20 mouse cellular contexts compared by ENCODE assay signal in the genomic region with DNA sequence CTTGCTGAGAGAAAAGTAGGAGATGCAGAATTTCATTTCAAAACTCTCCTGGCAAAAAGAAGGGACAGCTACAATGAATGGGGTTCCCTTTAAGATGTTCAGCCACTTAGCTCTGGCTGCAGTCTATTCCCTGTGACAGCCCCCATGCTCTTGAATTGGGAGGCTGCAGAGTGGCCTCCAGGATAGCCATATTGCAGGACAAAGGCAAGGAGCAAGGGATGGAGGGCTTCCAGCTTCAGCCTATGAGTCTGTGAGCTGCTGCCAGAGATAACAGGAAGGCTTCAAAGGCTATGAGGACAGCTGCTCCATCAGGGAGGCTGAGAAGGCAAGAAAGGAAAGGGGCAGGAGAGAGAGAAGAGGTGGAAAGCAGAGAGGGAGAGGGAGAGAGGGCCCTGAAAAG.
DNase-seq lines count a peak whose midpoint lies in the region; ATAC-seq lines count a peak whose summit lies in the region.
"Had no signal": no experiment of that assay in that cellular context is flagged by ENCODE, and none has a peak within 500 bp of the region (broad histone marks: within the 10 kb centered on the region; RNA-seq: fewer than 3 reads in every experiment).

No protein-coding gene starts in this region.

- H3K4me3 ChIP-seq in midbrain, embryonic 10.5 days, result no peak overlapping the region
- no peak overlapping the region for H3K4me3 ChIP-seq in midbrain, embryonic 15.5 days
- H3K4me3 ChIP-seq in forebrain, embryonic 11.5 days (ENCODE audit: low read depth, low read length), result no peak overlapping the region
- no peak overlapping the region for H3K4me3 ChIP-seq in hindbrain, embryonic 14.5 days (replicated peaks; ENCODE audit: low read length)
- H3K4me3 ChIP-seq: heart, embryonic 15.5 days; hindbrain, embryonic 15.5 days; neural tube, embryonic 12.5 days had no signal

- H3K27ac ChIP-seq in midbrain, embryonic 10.5 days (replicated peaks), result peak overlapping the region; percentile 67
- no peak overlapping the region for H3K27ac ChIP-seq in midbrain, embryonic 15.5 days
- H3K27ac ChIP-seq in forebrain, embryonic 11.5 days (ENCODE audit: low read depth, low read length), result no peak overlapping the region
- peak overlapping the region; percentile 1; the same call in 1 of the 2 replicates for H3K27ac ChIP-seq in hindbrain, embryonic 14.5 days
- H3K27ac ChIP-seq: heart, embryonic 15.5 days; hindbrain, embryonic 15.5 days; neural tube, embryonic 12.5 days had no signal

- peak; percentile 70 for DNase-seq in heart, adult 11 months
- no peak for DNase-seq in heart, adult 9 months (ENCODE audit: low spot score in 2 of 2)
- no peak for DNase-seq in midbrain, embryonic 10.5 days (ENCODE audit: low spot score)
- no peak for DNase-seq in forebrain, embryonic 11.5 days (ENCODE audit: low spot score)
- no peak for DNase-seq in hindbrain, embryonic 14.5 days (ENCODE audit: low spot score)
- DNase-seq in heart, adult 8-10 months (ENCODE audit: low spot score), result no peak
- DNase-seq: adrenal gland, postnatal 36 days; cerebellum, adult 9-10 months; kidney, adult 8-10 months; layer of hippocampus, postnatal 36 days; lung, embryonic 14.5 days; lung, postnatal 4 days; right cerebral cortex, postnatal 25 days; thymus, postnatal 14 days had no signal

- no peaks in the 10 kb centered on the region for H3K27me3 ChIP-seq in midbrain, embryonic 10.5 days (ENCODE audit: low read depth, poor library complexity, severe bottlenecking)
- H3K27me3 ChIP-seq in midbrain, embryonic 15.5 days (replicated peaks), result no peaks in the 10 kb centered on the region
- H3K27me3 ChIP-seq in forebrain, embryonic 11.5 days (ENCODE audit: control insufficient read depth, insufficient read depth, low read length), result no peaks in the 10 kb centered on the region; the same call in 1 of the 2 replicates
- H3K27me3 ChIP-seq in hindbrain, embryonic 14.5 days (ENCODE audit: control insufficient read depth, insufficient read depth, low read length), result no peaks in the 10 kb centered on the region
- H3K27me3 ChIP-seq: heart, embryonic 15.5 days; hindbrain, embryonic 15.5 days; neural tube, embryonic 12.5 days had no signal

- H3K36me3 ChIP-seq in midbrain, embryonic 10.5 days, result no peaks in the 10 kb centered on the region
- no peaks in the 10 kb centered on the region for H3K36me3 ChIP-seq in midbrain, embryonic 15.5 days (replicated peaks)
- H3K36me3 ChIP-seq in forebrain, embryonic 11.5 days (ENCODE audit: control insufficient read depth, insufficient read depth, low read length), result no peaks in the 10 kb centered on the region
- no peaks in the 10 kb centered on the region for H3K36me3 ChIP-seq in hindbrain, embryonic 14.5 days (replicated peaks; ENCODE audit: control insufficient read depth, insufficient read depth)
- H3K36me3 ChIP-seq: heart, embryonic 15.5 days; hindbrain, embryonic 15.5 days; neural tube, embryonic 12.5 days had no signal

- no peak overlapping the region for H3K9ac ChIP-seq in midbrain, embryonic 15.5 days
- no peak overlapping the region for H3K9ac ChIP-seq in forebrain, embryonic 11.5 days (ENCODE audit: low read length)
- no peak overlapping the region for H3K9ac ChIP-seq in hindbrain, embryonic 14.5 days
- H3K9ac ChIP-seq: heart, embryonic 15.5 days; hindbrain, embryonic 15.5 days; lung, embryonic 14.5 days; neural tube, embryonic 12.5 days had no signal

- H3K9me3 ChIP-seq in midbrain, embryonic 10.5 days (replicated peaks), result no peaks in the 10 kb centered on the region
- no peaks in the 10 kb centered on the region for H3K9me3 ChIP-seq in midbrain, embryonic 15.5 days
- no peaks in the 10 kb centered on the region for H3K9me3 ChIP-seq in forebrain, embryonic 11.5 days (ENCODE audit: control insufficient read depth, low read length)
- no peaks in the 10 kb centered on the region for H3K9me3 ChIP-seq in hindbrain, embryonic 14.5 days (ENCODE audit: control insufficient read depth, low read length)
- H3K9me3 ChIP-seq: heart, embryonic 15.5 days; hindbrain, embryonic 15.5 days; neural tube, embryonic 12.5 days had no signal

- peaks cover 17% of the 10 kb centered on the region for H3K4me1 ChIP-seq in midbrain, embryonic 10.5 days
- H3K4me1 ChIP-seq in midbrain, embryonic 15.5 days, result peaks cover 10% of the 10 kb centered on the region
- no peaks in the 10 kb centered on the region; the same call in 1 of the 2 replicates for H3K4me1 ChIP-seq in forebrain, embryonic 11.5 days (replicated peaks; ENCODE audit: control insufficient read depth, insufficient read depth, low read length)
- H3K4me1 ChIP-seq in hindbrain, embryonic 14.5 days (replicated peaks; ENCODE audit: control insufficient read depth, insufficient read depth, low read length), result 0 out of 2 replicates have a peak, but pooled peaks cover 7% of the 10 kb centered on the region

- no peak overlapping the region for H3K4me2 ChIP-seq in midbrain, embryonic 15.5 days
- no peak overlapping the region for H3K4me2 ChIP-seq in forebrain, embryonic 11.5 days (ENCODE audit: low read depth, low read length, severe bottlenecking)
- no peak overlapping the region for H3K4me2 ChIP-seq in hindbrain, embryonic 14.5 days (replicated peaks)
- H3K4me2 ChIP-seq: heart, embryonic 15.5 days; hindbrain, embryonic 15.5 days; liver, embryonic 11.5 days; lung, embryonic 14.5 days; neural tube, embryonic 12.5 days had no signal

- no peak for ATAC-seq in midbrain, embryonic 15.5 days (replicated peaks)
- 0 out of 2 replicates have a peak, but pooled peaks have one; percentile 14 for ATAC-seq in forebrain, embryonic 11.5 days (replicated peaks; ENCODE audit: low FRiP score)
- no peak for ATAC-seq in hindbrain, embryonic 14.5 days (ENCODE audit: low FRiP score)
- no peak for ATAC-seq in erythroblast, adult 5-6 weeks (replicated peaks; ENCODE audit: low FRiP score, poor library complexity, severe bottlenecking)

Comparison
In these comparisons a context has a peak if more than half of its experiments do, and no peak if none do; other contexts are left out.
1. H3K27ac ChIP-seq: peak in midbrain, embryonic 10.5 days (single experiment) and hindbrain, embryonic 14.5 days (single experiment); none in midbrain, embryonic 15.5 days (single experiment) and forebrain, embryonic 11.5 days (single experiment).